Mouse (Mus musculus): ENCODE data around the gene Zfp710.
"Not testable (repeated sequence)": the region's sequence is repeated elsewhere in the genome, so short reads cannot be mapped to it uniquely, and the experiment has no call there.

Gene Zfp710

DNA sequence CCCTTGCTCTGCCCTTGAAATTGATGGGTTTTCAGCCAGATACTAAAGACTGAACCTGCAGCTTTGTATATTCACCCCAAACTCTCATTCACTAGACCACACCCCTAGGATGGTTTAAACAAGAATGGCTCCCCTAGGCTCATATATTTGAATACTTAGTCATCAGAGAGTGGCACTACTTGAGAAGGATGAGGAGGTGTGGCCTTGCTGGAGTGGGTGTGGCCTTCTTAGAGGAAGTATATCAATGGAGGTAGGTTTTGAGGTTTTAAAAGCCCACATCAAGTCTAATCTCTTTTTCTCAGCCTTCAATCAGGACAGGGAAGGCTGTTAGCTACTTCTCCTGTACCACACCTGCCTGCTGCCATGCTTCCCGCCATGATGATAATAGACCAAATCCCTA, 81.8 kb downstream of the Zfp710 start:
- no peak for DNase-seq (ENCODE audit: low read depth in 2 of 2, low spot score in 2 of 2)

DNA sequence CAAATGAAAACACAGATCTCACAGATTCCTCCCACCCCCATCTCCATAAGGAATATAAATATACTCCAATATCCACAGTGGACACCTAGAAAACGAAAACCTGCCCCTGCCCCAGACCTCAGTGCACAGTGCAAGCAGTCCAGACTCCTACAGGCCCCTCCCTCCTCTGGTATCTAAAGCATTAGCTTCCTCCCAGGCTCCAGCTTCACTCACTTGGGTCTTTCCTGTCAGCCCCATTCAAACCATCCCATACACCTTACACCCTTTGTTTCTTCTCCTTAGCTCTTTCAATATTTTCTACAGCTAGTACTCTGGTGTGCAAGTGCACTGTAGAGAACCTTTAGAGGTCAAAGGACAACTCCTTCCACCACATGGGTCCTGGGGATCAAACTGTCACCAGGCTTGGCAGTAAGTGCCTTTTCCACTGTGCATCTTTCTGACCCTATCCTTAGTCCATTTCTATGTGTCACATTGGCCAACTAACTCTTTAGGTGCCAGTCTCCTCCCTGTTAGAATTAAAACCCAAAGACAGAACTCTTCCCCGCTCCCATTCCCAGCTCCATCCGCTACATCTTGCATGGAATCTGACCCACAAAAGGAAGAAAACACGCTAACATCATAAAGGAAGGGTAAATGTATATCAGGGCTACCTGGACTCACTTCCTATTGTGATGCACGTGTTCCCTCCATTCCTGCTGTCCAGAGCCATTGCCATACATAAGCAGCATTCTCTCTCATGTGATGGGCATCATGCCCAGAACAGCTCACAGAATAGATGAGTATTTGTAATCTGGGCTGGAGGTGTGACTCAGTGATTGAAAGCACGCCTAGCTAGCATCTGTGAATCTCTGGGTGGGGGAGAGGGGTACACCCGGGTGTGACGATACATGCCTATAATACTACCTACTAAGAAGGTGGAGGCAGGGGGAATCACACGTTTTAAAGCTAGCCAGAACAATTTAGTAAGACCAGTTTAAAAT, 86.7 kb downstream of the Zfp710 start:
- DNase-seq (ENCODE audit: low read depth in 2 of 2, low spot score in 2 of 2), result no peak

DNA sequence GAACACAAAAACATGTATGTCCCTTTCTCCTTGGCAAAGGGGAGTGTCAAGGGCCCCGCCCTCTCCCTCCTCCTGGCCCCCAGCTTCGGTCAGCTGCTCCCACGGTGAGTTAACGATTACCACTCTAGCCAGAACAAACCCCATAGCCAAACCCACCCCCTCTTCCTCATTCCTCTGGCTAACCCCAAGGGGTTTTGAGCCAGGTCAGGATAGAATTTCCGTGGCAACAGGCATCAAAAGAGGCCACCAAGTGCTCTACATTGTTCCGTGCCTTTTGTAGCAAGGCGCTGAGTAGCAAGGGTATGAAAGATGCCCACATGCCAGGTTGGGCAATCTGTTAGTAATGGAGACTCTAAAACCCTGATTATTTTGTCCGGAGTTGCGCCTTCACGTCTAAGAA, 89.4 kb downstream of the Zfp710 start:
- no peak for DNase-seq (ENCODE audit: low read depth in 2 of 2, low spot score in 2 of 2)

DNA sequence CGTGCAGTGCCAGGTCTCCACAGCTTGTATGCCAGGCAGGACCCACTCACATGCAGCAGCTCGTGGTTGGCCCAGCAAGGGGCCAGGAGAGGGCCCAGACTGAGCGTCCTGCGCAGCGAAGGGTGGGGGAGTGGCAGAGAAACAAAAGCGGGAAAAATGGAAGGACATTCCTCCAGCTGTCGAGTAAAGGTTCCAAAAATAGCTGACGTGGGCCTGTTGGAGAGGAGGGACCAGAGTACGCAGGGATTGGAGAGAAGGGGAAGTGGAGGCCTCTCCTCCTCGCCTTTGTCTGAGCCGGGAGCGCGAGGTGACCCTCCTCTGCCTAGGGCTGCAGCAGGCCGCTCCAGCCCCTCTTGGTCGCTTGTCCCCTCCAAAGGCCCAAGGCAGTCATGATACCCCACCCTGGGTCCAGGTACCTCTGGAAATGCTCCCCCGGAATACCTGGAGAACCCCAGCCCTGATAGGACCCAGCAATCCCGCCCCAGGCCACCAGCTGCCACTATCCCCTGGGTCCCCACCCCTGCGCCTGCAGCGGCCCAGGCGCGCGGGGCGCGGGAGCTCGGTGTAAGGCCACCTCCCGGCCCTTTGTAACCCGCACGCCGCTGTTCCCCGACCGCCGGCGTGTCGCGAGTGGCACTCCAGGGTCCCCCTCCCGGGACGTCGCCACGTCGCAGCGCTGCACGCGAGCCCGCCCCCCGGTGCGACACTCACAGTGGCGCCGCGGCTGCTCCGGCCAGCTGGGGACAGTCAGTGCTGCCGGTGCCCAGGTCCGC, 90.0 kb downstream of the Zfp710 start:
- peak in 1 of 2 experiments; percentile 49 for DNase-seq (ENCODE audit: low read depth in 2 of 2, low spot score in 2 of 2)

DNA sequence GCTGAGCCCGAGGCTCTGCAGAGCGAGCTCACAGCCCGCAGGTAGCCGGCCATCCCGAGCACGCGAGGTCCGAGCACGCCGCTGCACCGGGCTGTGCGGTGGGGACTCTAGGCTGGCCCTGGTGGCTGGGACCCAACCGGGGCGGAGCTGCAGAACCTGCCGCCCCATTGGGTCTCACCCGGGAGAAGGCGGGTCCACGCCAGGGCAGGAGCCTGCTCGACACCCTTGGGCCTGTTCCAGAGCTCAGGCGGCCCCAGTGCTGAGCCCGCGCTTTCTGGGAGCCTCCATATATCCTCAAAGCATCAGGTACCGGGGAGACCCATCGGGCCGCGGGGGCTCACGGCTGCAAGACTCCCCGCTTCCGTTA, 90.6 kb downstream of the Zfp710 start, which contains the start of gene Idh2:
Idh2 (minus strand) TSS at position 169 of the 367 bp plus-strand sequence.
- DNase-seq (ENCODE audit: low read depth in 2 of 2, low spot score in 2 of 2), result peak; percentile 65 to 78

DNA sequence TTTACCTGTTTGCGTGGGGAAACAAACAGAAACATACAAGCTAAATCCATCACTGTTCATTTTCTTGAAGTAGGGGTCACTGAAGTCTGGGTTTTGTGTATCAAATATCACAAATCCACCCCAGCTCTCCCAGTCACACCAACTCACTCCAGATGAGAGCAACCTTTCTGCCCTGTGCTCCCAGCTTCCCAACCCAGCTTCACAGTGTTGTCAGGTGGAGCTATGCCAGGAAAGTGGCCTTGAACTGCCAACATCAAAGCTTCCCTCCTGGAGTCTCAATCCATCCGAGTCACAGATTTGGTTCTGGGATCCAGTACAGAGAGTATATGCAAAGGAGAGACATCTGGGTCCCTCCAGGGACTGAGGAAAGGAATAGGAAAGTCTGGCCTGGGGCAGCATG, 91.5 kb downstream of the Zfp710 start:
- DNase-seq (ENCODE audit: low read depth in 2 of 2, low spot score in 2 of 2), result no peak

DNA sequence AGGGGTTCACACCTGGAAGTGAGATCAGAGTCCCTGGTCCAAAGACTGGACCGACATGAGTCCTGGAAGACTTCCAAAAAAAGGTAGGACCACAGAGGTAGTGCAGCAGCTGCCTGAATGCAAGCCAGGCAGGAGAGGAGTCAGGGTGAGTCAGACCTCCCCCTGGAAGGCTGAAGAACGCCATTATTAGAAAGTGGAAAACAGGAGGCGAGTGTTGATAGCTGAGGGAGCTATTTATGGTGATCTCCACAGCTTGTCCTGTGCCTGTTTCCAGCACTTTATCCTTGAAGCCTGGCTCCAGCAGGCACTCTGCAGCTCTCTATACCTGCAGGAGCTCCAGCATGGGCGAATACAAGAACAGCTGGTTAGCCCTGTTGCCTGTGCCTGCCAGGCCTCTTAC, 94.6 kb downstream of the Zfp710 start:
- no peak for DNase-seq (ENCODE audit: low read depth in 2 of 2, low spot score in 2 of 2)

DNA sequence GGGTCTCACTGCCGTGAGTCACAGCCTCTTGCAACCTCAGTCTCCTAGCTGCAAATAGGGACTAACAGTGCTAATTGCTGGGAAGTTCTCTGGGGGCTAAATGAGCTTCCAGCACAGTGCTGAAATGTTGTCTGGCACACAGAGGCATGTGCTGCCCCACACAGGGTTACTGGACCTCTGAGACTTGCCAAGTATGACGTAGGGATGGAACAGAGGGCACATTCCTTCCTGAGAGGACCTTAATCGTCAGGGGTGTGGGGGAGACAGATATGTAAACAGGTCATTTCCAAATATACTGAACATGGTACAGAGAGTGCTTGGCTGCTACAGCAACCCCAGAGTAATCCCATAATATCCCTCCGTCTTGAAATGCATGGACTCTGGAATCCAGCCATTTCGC, 96.5 kb downstream of the Zfp710 start:
- no peak for DNase-seq (ENCODE audit: low read depth in 2 of 2, low spot score in 2 of 2)

DNA sequence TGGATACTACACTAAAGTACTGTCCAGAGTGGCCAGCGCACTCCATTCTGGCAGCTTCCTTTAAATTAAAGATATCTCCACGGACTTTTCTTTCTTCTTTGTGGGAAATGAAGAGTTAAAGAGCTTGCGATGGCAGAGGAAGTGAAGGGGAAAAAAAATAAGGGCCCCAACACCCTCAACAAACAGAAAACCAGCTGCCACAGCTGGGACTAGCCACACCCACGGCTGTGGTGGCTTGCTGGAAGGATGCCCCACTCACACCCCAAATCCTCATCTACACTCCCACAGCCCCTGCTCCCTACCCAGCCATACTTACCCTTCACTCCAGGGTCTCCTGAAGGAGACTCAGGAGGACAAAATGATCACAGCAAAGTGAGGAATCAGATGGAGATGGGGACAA, 98.5 kb downstream of the Zfp710 start:
- peak; percentile 21 to 46 for DNase-seq (ENCODE audit: low read depth in 2 of 2, low spot score in 2 of 2)

DNA sequence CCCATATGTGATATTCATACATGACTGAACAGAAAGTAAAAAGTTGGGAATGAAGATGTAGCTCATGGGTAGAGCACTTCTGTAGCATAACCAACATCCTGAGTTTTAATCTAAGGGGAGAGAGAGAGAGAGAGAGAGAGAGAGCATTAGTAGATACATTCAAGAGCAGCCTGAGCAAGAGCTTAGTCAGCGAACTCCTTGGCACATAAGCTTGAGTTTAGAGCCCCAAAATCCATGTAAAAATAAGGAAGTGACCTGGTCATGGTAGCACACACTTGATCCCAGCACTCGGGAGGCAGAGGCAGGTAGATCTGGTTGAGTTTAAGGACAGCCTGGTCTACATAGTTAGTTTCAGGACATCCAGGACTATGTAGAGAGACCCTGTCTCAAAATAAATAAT, 99.1 kb downstream of the Zfp710 start:
- DNase-seq (ENCODE audit: low read depth in 2 of 2, low spot score in 2 of 2), result no peak

DNA sequence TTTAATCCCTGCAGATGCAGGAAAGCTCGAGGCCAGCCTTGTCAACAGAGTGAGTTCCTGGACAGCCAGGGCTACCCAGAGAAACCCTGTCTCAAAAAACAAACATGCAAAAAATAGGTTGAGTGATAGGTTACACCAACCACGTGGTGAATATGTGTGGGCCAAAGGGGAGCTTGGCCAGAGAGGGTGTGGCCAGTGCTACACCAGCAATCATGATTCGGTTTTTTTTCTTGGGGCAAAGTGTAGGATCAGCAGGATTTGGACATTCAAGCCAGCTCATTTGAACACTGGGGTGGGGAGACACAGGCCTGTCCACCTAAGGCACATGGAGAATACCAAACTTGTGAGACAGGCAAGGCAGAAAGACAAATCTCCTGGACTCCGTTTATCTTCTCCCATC, 104.7 kb downstream of the Zfp710 start:
- no peak for DNase-seq (ENCODE audit: low read depth in 2 of 2, low spot score in 2 of 2)

DNA sequence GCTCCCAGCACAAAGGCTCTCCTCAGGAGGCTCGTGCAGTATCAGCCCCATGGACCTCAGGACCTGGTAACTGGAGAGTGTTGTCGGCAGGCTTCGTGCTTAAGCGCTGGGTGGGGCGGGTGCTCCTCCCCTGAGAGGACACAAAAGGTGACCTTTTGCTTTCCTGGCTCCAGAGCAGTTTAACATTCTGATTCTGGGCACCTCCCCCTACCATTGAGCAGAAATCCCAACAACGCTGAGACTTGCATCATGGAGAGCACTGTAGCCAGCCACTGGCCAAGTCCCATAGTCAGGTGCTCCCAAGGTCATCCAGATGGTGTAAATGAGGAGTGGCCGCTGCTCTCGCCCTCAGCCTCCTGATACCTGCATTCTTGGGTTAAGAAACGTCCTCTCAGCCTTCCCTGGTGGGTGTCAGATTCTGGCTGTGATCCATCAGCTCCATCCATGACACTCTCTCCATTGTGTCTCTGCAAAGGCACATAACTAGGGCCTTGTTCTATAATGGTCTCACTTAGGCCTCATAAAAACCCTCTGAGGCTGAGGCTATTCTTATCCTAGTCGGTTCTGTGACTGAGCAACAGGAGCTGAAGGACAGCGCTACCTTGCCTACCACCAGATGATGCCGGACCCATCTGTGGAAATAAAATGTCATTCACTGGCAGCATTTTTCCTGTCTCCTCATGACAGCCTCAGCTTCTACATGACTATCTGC, 105.9 kb downstream of the Zfp710 start:
- DNase-seq (ENCODE audit: low read depth in 2 of 2, low spot score in 2 of 2), result no peak

DNA sequence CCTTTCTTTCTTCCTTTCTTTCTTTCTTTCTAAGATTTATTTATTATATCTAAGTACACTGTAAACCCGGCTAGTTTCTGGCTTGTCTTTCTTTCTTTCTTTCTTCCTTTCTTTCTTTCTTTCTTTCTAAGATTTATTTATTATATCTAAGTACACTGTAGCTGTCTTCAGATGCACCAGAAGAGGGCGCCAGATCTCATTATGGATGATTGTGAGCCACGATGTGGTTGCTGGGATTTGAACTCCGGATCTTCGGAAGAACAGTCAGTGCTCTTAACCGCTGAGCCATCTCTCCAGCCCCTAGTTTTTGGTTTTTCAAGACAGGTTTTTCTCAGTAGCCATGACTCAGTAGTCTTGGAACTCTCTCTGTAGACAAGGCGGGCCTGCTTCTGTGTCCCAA, 106.7 kb downstream of the Zfp710 start:
- not testable (repeated sequence) for DNase-seq (ENCODE audit: low read depth in 2 of 2, low spot score in 2 of 2)

DNA sequence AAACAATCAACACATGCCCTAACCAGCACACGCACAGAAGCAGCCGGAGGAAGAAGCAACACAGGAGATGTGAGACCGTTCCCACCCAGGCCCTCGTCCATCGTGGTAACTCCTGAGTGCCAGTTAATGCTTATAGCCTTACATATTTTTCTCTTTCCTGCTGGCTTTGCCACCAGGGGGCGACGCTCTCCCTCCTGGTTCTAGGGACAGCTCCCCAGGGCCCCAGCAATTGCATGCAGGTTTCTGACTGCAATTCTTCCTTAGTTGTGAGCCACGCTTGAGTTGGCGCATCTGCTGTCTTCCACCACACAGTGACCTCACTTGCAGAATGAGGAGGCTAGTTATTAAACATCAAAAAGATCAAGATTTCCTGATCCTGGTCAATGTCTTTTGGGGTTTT, 107.9 kb downstream of the Zfp710 start:
- peak; percentile 49 to 61 for DNase-seq (ENCODE audit: low read depth in 2 of 2, low spot score in 2 of 2)

DNA sequence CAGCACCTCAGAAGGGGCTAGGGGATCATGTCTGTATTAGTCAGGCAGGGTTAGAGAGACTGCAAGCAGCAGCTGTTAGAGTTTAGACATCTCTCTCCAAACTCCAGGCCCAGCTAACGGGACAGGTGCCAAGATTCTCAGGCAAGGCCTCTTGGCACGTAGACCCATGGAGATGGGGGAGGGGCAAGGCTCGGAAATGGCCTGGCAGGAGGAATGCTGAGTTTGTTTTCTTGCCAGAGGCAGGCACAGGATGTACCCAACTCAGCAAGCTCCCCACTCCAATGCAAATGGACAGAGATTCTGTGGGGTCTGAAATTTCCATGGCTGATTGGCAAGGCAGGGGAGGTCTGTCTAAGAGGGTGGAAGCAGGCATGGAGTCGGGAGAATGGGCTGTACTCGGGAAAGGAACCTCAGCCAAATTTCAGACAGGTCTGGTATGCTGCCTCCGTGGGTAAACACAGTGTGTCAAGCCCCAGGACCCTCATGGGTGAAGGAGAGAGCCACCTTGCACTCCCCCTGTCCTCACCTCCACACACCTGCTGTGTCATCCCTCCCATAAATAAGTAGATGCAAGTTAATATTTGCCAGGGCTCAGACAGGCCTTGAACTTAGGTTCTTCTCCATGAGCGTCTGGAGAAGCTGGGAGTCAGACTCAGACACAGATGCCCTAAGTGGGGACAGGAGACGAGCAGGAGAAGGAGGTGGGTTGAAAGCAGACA, 110.0 kb downstream of the Zfp710 start:
- DNase-seq (ENCODE audit: low read depth in 2 of 2, low spot score in 2 of 2), result no peak

DNA sequence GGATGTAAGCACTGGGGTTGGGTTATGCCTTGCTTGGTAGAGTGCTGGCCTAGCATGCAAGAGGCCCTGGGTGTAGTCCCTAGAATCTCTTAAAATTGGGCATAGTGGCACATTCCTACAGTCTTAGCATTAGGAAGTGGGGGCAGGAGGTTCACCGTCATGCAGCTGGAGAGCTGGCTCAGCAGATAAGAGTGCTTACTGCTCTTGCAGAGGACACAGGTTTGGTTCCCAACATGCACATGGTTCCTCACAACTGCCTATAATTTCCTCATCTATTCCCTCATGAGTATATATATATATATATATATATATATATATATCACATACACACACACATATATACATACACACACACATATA, 110.5 kb downstream of the Zfp710 start:
- no peak for DNase-seq (ENCODE audit: low read depth in 2 of 2, low spot score in 2 of 2)

DNA sequence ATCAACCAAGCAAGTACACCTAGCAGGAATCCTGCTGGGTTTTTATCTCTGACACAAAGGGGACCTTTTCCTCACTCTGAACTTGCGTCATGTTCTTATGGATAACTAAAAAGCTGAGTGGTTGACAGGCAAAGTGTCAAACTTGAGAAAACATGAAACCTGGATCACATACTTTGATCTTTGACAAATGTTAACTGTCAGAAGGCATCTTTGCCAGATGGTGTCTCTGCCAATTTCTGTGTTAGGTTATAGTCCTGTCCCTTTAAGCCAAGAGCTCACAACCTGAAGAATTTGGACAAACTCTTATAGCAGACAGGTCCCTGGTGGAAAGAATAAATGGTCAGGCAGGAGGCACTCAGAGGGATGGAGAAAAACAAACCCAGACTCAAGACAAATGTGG, 113.8 kb downstream of the Zfp710 start:
- no peak for DNase-seq (ENCODE audit: low read depth in 2 of 2, low spot score in 2 of 2)

DNA sequence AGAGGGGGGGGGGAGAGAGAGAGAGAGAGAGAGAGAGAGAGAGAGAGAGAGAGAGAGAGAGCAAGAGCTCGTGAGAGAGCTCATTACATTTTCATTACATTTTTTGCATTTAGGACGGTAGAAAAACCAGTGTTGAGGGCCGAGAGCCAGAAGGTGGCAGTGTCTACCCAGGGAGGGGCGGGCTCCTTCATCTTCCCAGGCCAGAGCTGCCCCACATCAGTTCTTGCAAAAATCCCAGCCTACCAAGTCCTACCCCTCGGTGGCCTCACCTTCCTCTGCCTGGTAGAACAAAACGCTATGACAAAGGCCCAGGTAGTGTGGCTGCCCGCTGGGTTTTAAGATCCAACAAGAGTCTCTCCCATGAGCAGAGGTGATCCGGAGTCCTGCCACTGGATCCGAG, 116.2 kb downstream of the Zfp710 start:
- peak; percentile 60 to 67 for DNase-seq (ENCODE audit: low read depth in 2 of 2, low spot score in 2 of 2)

Measured in CD8-positive naive resting alpha-beta T cell, adult 2 months (primary cell).